Mouse (Mus musculus): Measurements from ENCODE around the gene Gsdme.

Gene Gsdme

DNA sequence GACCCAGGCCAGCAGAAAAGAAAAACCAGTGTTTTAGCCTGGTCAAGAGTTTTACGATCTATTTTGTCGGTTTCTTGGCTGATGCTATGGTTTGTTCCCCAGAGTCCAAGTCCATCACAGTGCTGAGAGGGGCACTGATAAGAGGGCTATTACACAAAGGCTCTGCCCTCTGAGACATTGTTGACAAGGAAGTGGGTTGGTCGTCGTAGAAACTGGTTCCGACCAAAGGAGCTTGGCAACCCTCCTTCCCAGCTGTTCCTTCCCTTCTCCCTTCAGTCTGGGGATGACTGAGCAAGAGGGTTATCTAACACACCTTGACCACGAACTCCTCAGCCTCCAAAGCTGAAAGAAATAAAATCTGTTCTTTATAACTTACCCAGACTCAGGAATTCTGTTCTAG is at the start of gene Gsdme:
Gsdme (minus strand) TSS at position 193 of the 400 bp plus-strand sequence.
- DNase-seq = peak; percentile 2 to 17

DNA sequence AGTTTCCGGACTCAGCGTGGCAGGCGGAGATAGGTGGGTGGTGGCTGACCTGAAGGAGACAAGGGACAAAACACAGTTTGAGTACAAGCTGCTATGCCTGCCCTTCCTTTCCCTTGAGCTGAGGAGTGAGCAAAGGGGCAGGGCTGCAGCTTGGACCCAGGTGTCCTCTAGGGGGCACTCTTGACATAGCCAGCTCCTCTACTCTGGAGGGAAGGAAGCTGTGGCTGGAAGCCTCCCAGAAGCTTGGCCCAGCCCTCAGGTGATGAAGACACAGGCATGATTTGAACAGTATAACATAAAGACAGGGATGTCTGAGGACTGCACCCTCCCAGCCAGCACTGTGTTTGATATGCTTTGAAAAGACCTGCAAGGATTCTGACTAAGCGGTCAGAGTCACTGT is 49.0 kb upstream of the Gsdme start:
- peak; percentile 67 to 82 for DNase-seq

DNA sequence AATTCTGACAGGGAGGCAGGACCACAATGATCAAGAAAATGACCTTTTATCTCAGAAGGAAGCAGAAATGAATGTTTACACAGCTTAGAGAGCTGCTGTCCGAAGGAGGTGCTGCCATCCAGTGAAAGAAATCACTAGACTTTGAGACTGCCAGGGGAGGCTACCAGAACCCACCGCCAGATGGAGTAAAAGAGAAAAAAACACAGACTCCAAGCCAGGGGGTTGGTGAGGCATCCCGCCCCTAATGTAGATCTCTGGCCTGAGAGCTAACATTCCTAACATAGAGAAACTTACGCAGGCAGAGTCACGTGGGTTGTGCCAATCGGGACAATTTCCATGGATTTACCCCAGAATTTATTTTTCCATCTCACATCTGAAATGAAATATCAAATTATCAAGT is 45.4 kb upstream of the Gsdme start:
- peak; percentile 11 to 52 for DNase-seq

DNA sequence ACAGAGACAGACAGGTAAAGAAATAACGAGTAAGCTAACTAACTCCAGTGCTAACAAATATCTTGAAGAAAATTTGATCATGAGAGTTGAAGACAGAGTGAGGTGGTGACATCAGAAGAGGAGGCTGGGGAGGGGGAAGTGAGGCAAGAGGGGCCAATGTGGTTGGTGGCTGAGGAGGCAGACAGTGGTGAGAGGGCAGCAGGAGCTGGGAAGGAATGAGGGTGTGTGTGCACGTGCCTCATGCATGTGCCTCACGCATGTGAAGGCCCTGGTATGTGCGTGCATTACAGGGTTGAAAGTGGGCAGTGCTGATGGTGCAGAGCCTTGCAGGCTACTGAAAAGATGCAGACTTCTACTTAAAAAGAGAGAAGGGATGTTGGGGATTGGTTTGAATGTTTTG is 43.0 kb upstream of the Gsdme start:
- no peak for DNase-seq

DNA sequence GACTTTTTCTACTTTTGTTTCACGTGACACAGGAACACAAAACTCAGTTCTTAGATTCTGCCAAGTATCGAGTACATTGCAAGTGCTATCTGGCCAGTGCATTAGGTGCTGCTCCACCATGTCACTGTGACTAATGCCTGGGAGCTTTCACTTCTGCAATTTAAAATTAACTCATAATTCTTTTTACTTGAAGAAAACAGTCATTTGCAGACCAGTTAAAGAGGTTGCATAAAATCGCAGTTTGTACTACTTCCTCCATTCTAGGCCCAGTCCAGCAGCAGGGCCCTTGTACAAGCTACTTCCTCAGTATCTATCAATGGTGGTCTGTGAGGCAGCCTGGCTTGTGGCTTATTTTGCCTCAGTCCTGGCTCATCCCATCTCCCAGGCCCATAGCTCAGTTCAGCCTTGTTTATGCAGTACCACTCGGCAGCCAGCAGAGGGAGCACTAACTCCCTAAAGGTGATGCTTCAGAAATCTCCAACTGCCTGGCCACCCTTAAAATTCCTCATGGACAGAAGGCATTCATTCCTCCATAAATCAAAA is 41.4 kb upstream of the Gsdme start:
- DNase-seq = peak; percentile 73 to 89

DNA sequence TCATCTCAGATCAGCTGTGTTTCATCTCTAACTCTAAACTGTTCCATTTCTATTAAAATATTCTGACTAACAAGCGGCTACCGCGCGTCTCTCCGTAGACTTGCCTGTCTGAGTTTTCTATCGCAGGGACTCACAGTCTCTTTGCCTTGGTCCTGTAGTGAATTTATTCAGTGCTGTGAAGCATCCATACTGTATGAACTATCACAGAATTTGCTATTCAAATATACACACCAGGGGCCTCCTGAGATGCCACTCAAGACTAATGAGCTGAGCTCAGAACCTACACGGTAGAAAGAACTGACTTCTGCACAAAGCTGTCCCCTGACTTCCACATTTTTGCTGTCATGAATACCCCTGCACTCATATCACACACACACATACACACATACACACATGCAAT is 37.5 kb upstream of the Gsdme start:
- DNase-seq = no peak

DNA sequence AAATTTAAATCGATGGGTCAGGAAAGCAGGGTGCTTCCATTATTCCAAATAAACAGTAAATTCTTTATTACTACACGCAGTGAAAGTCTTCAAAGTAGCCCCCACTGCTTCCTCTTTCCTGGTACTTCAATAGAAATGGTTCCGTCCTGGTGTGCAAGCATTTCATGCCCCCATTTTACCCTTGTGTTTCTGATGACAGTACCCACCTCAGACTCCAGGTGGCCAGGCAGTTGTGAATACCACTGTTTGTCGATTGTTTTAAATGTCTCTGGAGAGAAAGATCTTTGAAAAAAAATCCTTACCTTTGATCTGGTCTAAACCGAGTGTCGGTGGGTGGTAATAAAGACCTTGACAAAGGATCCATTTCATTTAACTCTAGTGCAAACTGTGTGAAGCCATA is 37.0 kb upstream of the Gsdme start:
- DNase-seq = no peak

DNA sequence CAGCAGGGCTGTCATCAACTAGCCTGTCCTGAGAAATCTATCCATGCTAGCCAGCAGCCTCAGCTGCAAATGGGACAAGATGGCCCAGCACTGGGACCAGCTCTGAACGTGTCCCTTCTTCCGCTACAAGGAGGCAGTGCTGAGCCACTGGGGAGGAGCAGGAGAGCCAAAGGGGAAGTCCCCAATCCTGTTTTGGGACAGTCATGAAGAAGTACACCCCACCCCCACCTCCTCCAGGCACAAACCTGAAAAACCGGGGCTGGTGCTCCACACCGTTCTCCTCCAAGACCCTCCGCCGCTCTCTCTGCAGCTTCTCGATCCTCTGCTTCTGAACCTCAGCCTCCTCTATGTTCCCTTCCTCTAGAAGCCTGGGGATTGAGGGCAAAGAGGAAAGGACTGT is 35.4 kb upstream of the Gsdme start:
- DNase-seq = no peak

DNA sequence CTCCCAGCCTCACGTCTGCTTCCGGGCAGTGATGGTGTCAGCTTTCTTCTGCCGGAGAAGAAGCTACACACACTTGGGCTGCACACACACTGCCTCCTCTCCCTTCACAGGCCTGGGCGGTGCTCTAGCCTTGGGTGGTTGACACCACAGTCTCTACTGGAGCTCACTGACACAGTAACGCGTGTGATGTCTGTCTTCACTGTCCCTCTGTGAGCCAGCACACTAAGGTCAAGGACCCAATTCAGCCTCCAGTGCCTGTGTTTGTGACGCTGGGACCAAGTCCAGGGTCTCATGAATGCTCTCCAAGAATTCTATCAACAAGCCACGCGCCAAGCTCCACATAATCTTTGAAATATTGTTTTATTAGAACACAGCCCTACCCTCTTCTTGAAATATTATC is 34.0 kb upstream of the Gsdme start:
- no peak for DNase-seq

DNA sequence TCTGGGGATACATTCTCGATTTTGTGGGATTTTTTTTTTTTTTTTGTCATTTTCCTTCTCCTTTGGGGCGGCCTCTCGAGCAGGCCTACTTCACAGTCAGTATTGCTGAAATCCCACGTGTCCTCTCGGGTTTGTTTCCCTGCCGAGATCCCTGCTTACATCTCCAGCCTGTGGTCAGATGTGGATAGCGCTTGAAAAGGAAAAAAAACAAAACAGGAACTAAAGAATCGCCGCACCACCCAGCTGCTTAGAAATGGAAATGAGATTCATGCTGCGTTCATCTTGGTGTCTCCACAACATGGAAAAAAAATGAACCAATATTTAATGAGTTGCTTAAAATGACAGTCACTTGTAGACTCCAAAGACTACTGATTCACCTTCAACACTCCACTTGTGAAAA is 31.5 kb upstream of the Gsdme start:
- no peak for DNase-seq

DNA sequence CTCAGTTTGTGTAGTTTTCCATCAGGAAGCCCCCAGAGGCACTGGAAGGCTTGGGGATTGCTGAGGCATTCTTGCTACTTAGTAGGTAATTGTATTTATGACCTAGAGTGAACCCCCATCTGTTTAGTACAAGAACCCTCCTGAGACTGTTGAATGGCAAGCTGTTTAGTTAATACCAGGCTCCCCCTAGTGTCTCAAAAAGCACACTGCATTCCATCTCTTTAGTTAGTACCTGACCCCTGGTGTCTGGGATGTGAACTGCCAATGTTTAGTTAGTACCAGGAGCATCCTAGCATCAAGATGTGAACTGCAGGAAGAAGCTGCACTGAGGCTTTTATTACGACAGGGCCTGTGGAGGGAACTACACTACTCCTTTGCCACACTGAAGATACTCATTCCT is 30.5 kb upstream of the Gsdme start:
- DNase-seq = peak; percentile 89

DNA sequence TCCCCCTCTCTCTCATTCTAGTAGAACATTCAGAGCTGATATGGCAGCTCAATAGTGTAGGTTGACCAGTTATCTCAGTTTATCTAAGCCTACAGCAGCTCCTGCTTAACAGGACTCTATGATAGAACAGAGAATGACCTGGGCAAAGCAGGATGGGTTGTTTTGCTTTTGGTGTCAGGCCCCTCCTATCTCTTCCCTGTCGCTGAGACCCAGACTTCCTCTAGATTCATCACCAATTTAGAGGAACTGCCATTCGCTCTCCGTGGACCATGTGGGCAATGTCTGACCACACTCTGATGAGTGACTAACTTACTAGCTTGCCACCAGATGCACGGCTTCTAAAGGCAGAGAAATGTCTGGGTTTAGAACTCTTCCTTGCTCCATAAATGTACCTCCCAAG is 28.0 kb upstream of the Gsdme start:
- no peak for DNase-seq

DNA sequence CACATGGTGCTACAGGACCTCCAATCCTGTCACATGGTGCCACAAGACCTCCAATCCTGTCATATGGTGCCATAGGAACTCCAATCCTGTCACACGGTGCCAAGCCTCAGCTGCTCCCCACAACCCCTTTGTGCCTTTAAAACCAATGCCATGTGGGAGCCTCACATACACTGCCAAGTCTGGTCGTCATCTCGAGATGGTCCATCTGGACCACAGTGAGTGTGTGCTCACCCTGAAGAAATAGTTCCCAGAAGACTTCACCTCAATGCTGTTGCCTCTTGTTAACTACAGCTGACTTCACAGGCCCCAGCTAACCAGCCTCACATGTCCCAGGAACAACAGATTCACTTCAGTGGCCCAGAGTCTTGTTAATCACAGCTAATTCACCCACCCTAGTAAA is 23.2 kb upstream of the Gsdme start:
- no peak for DNase-seq

DNA sequence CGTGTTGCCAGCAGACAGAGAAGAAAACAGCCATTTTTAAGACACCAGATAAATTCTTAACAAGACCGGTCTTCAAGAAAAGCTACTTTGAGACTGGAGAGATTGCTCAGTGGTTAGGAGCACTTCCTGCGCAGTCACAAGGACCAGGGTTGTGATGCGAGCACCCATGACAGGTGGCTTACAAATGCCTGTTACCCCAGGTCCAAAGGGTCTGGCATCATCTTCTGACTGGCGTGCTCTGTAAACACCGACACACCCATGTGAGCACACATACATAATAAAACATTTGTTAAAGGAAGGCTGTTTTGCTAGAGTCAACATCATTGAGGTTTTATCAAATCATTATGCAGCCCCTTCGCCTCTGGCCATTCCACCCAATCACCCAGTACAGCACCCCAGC is 16.0 kb upstream of the Gsdme start:
- DNase-seq = no peak

DNA sequence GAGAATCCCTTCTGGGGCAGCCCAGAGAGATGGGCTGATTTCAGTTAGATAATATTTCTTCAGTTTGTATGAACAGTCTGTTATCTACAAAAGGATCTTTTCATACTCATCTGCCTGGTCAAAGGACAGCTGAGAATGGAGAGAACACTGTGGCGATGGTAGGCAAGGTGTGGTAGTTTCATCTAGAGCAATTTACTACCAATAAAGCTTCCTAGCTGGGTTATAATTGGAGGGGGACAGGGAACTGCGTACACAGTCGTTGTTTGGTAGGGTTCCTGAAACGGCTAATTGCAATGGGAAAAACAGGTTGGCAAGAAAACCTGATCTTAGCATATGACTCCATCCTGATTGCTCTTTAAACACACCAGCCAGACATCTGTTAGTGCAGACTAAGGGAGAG is 10.3 kb upstream of the Gsdme start:
- no peak for DNase-seq

DNA sequence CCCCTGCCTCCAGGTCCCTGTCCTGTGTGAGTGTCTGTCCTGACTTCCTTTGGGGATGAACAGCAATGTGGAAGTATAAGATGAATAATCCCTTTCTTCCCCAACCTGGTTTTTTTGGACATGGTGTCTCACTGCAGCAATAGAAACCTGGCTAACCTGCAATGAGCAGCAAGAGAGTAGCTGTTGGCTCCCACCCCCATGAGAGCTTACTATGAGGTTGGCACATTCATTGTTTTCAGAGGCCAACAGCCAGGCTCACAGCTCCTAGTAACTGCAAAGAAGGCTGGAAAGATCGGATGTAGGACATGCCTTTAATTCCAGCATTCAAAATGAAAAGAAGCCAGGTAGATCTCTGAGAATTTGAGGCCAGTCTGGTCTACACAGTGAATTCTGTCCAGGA is 9.8 kb upstream of the Gsdme start:
- no peak for DNase-seq

DNA sequence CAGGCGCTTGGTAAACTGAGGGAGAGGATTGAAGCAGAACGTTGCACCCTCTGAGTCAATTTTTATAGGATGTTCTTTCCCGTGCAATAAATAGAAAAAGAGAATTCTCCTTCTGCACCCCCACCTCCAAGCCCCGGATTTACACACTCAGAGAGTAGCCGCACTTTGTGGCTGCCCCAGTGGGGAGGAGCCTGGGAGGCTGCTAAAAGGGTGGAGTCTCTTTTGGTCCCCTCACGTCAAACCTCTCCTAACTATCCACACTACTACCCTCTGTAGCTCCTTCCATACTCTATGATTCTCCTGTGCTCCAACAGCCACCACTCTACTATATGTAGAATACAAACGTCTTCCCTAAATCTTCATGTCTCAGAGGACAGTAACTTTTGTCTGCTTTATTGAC is 1.4 kb downstream of the Gsdme start:
- no peak for DNase-seq

DNA sequence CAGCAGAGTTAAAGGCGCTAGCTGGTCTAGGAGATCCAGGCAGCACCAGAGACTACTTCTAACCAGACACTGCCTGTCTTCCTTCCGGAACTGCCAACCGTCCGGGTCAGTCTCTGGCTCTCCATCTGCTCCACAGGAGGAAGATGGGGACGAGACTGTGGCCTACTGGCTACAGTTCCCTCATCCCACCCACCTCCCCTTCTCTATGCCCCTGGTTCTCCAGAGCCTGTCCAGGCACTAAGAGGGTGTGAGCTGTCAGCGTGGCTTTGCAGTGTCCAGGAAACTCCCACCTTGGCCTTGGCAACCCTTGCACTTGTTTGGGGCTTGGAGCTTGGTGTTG is 1.8 kb downstream of the Gsdme start:
- no peak for DNase-seq

DNA sequence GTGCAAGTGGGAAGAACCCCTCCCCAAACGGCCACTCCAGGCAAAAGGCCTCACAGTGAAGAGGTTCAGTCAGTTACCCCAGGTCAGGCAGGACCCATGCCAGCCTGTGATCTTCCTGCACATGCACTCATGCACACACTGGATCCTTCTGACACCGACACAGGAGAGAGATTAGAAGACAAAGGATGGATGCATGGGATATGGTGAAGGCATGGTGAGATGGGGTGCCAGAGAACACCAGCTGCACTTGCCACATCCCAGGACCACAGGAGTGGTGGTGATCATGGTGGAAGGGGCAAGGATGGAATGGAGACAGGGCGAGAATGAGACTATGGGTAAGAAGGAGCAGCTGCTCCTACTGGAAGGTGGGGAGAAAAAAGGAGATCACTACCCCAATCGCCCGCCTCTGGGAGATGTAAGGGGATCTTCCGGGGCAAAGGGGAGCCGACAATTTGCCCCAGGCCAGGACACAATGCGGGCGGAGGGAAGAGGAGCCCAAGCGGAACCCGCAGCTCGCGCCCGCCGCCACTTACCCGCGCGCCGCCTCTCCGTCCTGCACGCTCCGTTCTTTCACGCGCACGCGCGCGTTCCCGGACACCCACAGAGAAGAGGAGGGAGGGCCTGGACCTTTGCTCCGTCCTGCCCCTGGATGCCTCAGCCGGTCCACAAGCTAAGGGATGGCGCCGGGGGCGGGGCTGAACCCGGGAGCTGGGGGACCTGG is 2.3 kb downstream of the Gsdme start:
- DNase-seq = peak; percentile 96

DNA sequence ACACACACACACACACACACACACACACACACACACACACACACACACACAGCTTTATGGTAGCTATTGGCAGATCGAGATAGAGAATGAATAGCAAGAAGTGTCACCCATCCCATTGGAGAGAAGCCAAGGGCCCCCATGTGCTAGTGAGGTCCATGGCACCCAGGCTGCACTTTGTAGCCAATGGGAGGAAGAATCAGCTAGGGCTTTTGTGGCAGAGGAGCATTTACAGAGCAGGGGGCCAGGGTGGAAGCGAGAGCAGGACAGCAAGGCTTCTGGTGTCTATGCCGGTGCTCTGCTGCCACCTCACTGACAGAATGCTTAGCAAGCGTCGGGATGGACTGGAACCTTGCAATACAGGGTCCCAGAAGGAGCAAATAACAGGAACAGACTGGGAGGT is 8.3 kb downstream of the Gsdme start:
- peak in 1 of 2 experiments; percentile 11 for DNase-seq

DNA sequence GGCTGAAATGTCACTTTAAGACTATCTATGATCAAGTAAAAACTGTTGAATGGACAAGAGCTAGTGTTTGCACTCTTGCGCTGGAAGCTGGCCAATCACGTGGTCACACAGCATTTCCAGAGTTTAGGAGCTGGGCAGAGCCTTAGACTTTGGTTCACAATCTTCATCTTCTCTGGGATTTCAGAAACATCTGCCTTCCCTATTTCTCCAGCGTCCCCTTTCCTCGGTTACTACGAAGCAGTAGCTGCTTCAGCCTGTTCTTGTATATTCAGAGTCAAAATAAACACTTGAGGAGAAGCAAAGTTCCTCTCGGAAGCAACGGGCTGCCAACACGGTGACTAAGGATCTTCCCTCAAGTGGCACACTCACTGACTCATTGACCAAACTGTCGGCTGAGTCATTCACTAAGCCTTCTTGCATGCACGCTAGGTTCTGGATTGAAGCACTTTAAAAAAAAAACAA is 8.9 kb downstream of the Gsdme start:
- DNase-seq = peak; percentile 89 to 93

DNA sequence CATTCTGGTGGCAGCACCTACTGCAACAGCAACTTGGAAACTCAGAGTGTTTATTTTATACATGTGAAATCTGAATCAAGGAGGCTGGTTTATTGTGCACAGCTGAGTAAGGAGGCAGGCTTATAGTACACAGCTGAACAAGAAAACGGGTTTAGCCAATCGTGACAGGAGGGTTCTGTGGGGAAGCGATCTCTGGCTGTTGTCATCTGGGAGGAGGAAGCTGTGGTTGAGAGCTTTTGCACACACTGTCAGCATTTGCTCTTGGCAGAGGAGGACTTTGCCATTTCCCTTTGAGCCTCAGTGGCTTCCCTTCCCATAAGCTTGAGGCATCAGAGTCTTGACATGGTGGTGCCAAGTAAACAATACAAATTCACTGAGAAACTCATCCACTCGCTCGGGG is 11.0 kb downstream of the Gsdme start:
- DNase-seq = peak in 1 of 2 experiments; percentile 24

DNA sequence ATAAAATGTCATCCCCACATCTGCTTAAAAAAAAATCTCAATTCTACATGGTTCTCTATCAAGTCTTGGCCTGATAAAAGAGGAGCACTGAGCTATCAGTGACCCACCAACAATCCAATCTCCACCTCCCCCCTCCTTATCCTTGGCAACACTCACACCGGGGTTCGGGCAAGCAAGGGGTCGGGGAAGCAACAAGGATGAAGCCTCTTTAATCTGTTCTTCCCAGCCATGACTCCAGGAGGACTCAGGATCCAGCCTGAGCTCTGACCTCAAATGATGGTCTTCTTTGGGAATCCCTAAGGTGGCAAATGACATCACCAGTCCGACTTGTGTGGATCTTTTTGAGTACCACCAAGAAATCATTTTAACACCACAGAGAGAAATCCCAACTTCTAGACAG is 15.9 kb downstream of the Gsdme start:
- DNase-seq = no peak

DNA sequence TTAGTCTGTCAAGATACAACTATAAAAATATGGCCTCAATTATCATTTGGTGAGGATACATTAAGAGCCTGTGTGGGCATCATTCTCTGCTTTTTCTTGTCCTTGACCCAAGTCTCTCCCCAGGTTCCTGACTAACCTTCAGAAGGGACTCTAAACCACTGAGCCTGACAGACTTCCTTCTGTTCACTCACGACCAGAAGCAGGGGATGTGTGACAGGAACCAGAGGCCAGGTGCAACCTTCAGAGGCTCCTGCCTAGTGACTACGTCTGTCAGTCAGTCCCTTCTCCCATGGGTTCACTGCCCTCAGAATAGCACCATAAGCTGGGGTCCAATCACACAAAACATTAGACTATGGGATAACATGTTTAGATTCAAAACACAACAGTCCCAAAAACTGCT is 16.3 kb downstream of the Gsdme start:
- no peak for DNase-seq

DNA sequence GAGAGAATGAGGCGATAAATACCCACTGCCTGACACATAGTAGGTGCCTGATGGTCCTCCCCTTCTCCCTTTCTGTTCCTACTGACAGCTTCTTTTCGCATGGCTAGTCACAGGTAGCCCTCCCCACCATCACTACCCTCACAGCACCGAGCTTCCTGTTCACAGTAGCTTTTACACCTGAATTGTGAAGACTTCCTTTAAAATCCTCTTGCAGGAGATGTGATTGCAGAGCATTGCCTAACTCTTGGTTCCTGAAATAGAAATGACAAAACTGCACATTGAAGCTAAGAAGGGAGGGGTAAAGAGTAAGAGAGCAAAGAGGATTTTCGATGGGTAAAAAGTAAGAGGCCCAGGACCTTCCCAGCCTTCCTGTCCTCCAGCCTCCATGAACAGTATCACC is 18.7 kb downstream of the Gsdme start:
- no peak for DNase-seq

Measured in kidney, postnatal 36 days (tissue).